Mouse (Mus musculus): Measurements from ENCODE around the gene Gm16253.

GRCm38 (mm10) chr3:96599411-96599810 lies 22.6 kb downstream of the Gm16253 start:
- TF ChIP-seq POLR2A (IDR thresholded peaks at IDR 0.05; ENCODE audit: insufficient read depth, low read depth, low read length) (no peak), CTCF (IDR thresholded peaks at IDR 0.05) (no peak)
